Mouse (Mus musculus): Measurements from ENCODE around the gene Spata48. TPM values are rescaled to one million over a fixed set of nuclear protein-coding genes. Genes with fewer than 3 reads are reported as not detected.

Spata48 gene
- total RNA-seq, 2 experiments from 2014 or later = 0.91 to 2.0 TPM

DNA sequence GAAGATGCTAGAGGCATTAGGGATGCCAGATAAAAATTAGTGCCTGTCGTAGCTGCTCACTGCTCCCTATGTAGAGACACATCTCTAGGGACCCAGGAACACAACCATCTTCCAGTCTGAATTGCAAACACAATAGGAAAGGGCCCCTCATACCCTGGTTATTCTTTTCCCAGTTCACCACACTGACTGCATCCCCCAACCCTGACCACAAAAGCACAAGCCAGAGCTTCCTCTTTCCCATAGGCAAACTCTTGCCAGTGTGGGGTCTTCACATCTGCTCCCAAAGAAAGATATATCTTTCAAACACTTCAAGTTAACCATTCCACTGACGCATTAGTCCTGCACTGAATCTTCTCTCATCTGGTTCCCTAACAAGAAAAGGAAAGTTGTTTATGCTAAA is 68.2 kb downstream of the Spata48 start:
- DNase-seq (ENCODE audit: low spot score in 2 of 2) = no peak

- DNase-seq (ENCODE audit: low spot score in 2 of 2) = no peak
Measured at GRCm38 (mm10) chr11:11536295-11536694, 74.4 kb downstream of the Spata48 start.

- no peak for DNase-seq (ENCODE audit: low spot score in 2 of 2)
Measured at GRCm38 (mm10) chr11:11545948-11546347, 84.1 kb downstream of the Spata48 start.

DNA sequence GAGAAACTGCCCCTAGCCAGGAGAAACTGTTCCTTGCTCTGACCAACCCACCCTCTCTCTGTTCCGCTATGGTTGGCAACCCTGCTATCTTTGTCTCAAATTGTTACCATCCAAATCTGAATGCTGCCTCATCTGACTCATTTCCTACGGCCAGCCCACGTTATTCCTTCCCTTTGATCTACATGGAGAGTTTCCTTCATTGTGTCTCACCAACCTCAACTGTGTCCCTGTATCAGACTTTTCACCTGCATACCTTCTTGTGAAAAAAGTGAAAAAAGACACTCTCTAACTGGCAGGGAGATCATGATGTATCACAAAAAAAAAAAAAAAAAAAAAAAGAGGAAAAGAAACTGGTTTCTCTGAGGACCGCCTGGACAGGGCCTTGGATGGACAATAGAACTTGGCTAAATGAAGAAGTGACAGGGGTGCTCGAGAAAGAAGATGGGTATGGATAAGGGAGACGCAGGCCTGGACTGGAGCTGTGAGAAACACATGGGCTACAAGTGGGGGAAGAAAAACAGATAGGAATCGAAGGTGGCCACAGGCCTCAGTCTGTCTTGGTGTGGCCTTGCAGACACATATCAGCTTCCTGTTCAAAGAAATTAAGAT is 85.1 kb downstream of the Spata48 start:
- DNase-seq (ENCODE audit: low spot score in 2 of 2) = no peak

DNA sequence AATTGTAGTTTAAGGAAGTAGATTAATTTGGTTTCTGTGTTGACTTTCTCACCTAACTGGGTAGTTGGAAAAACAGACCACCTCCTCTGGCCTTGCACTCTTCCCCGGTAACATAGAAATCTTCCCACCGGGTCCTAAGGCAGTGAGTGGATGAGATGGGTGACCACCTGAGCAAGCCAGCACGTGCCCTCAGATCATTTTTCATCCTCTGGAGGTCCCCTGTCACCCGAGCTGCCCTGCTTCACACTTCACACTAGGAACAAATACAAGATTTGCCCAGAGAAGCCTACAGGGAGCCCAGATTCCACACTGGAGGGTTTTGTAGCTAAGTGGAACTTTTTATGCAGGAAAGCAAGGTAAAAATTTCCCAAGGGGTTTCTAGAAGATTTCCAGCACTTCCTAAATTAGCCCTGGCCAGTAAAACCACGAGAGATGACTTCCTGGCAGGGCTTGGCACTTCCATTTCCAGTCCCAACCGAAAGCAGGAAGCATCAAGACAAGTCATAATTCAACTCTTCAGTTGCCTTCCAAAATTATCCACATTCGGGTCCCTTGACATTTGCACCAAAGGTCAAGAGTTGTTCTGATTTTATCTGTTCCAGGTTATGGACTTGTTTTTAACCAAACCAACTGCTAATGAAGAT is 85.8 kb downstream of the Spata48 start:
- no peak for DNase-seq (ENCODE audit: low spot score in 2 of 2)

DNA sequence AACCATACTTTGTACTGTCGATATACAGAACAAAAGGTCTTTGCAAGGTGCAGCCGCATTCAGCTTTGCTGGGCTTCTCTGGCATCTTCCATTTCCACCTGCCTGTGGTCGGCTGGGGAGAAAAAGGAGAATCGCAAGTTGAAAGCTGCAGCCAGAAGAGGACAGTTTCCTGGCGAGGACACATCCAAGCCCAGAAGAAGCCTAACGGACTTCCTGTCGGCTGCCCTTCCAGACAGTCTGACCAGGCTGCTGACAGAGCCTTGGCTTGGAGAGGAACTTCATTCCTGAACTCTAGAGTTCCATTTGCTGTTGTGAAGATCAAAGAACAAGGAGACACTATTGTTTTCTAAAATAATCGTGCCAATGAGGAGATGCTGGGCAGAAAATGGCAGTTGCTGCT is 93.7 kb downstream of the Spata48 start:
- DNase-seq (ENCODE audit: low spot score in 2 of 2) = no peak

- no peak for DNase-seq (ENCODE audit: low spot score in 2 of 2)
Measured at GRCm38 (mm10) chr11:11556186-11556585, 94.3 kb downstream of the Spata48 start.

- peak in 1 of 2 experiments; percentile 67 for DNase-seq (ENCODE audit: low spot score in 2 of 2)
Measured at GRCm38 (mm10) chr11:11557173-11557967, 95.5 kb downstream of the Spata48 start.

- no peak for DNase-seq (ENCODE audit: low spot score in 2 of 2)
Measured at GRCm38 (mm10) chr11:11558662-11559061, 96.8 kb downstream of the Spata48 start.

DNA sequence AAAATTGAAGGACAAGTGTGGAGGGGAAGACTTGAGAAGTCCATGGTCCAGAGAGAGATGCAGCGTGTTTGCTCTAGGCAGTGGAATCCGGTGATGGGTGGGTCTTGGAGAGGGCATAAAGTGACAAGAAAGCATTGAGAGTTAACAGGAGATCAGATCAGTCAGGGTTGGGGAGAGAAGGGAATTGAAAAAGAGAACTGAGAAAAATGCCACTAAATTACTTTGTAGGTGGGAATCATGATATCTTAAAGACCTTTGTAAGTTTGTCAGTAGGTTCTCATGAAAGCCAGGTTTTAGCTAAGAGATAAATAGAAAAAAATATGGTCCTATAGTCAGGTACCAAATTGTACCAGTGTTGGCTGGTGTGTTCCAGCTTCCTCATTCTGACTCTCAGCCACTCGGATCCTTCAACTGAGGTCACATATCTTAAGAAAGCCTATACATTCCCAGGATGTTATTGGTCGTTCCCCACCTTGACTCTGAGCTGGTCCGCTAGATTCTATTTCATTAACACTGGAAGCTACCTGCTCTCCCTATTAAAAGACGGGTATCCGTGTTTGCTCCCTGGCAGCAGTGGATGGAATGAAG is 97.3 kb downstream of the Spata48 start:
- no peak for DNase-seq (ENCODE audit: low spot score in 2 of 2)

DNA sequence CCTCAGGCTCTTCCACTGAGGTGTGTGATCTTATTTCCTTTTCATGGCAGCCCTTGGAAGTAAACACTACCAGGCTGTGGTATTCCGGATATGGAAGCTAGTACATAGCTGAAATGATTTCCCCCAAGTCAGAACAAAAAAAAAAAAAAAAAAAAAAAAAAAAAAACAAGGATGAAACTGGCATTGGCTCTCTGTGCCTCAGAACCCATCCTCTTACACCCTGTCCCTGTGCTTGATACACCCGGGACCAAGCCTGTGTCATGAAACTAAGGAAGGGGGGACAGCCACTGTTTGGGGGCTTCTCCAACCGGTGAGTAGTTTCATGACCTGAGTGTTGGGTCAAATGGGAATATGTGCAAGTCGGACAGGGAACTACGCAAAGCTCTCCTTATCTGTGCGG is 99.2 kb downstream of the Spata48 start:
- DNase-seq (ENCODE audit: low spot score in 2 of 2) = no peak

DNA sequence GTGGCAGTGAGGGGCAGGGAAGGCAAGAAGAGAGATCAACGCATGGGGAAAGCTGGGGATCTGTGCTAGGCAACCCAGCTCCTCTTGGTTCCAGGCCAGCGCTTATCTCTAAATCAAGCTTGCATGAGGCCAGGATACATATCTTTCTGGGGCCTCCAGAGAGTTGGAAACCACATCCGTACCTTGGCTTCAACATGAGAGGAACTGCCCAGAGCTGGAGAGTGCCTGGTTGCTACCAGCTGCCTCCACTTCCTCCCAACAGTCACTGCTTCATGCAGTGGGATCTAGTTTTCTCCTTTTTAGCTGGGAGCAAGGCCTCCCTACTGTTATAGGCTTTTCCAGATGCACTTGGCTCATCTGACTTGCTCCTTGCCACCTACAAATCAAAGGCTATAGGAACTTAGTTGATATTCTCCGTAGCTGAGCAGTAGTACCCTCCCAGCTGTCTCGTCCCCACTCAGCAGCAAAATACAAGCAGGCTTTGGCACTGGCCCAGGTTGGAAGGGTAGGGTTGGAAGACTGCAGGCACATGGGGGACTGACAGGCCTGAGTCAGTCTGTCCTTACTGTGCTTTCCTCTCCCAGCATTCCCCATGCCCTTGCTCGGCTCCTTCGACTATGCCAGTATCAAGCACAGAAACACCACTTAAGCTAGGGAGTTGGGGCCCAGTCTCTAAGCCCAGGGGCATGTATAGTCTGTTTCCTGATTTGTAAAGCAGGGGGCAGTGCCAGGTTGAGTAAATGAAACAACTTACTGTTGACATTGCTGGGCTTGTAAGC is 102.6 kb downstream of the Spata48 start:
- DNase-seq (ENCODE audit: low spot score in 2 of 2) = no peak

Other genes starting within 250 kb of the Spata48 start
- gene Zpbp, start 314 bp downstream of the Spata48 start, total RNA-seq (2021) = under 1 TPM; 0.69 to 0.79 TPM
- not detected for gene 4930512M02Rik, start 165.7 kb downstream of the Spata48 start, total RNA-seq (2021)
- 1 to 10 TPM; 3.7 to 3.9 TPM for gene Ikzf1, start 222.9 kb downstream of the Spata48 start, total RNA-seq (2021)